Mouse (Mus musculus): ENCODE measurements around the gene Dcaf11. TPM values are rescaled to one million over a fixed set of nuclear protein-coding genes. Genes with fewer than 3 reads are reported as not detected.

The Dcaf11 gene
- polyA plus RNA-seq, 1 experiment from 2014 or later, result 130 TPM

DNA sequence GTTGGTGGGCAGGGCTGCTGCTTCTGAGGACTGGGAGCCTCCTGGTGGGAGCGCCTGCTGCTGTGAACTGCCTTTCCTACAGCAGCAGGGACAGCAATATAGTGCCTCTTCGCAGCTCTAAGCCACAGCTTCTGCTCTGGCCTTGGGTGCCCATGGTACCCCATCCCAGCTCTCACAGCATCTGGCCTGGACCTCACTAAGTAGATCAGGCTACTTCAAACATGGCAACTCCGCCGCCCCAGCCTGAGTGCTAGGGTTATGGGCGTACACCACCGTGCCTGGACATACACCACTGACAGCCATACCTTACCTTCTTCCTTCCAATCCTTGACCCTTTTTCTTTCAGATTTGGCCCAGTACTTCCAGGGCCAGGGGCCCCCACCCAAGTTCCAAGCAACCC lies 48.5 kb downstream of the Dcaf11 start:
- Histone ChIP-seq H3K36me3 (peaks cover 60% of the 10 kb centered on the region), H3K4me1 (replicated peaks) (peaks cover 6% of the 10 kb centered on the region), H3K4me2 (no peak overlapping the region), H3K4me3 (no peak overlapping the region), H3K9ac (no peak overlapping the region), H3K9me3 (no peaks in the 10 kb centered on the region), H3K27ac (no peak overlapping the region), H3K27me3 (no peaks in the 10 kb centered on the region)
- 95% methylated on average over 6 of the region's 6 CpGs for WGBS
- no peak for ATAC-seq (ENCODE audit: low FRiP score)

DNA sequence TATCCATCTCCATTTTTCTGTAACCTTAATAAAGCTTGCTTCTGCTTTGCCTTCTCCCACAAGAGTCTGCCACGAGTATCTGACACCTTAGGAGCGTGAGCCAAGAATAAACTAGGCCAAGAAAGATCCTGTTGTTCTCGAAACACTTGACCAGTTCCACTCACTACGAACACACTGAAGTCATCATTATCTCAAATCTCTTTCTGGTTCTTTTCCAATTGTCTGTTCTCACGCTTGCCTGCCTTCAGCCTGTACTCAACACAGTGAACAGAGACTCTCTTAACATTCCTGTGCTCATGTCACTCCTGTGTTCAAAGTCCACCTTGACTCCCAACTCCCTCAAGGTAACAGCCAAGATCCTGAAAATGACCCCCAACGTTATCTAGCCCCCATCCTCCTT lies 53.5 kb downstream of the Dcaf11 start:
- Histone ChIP-seq H3K4me2 (no peak overlapping the region), H3K4me3 (no peak overlapping the region), H3K36me3 (peaks cover 23% of the 10 kb centered on the region), H3K4me1 (replicated peaks) (no peaks in the 10 kb centered on the region), H3K27me3 (no peaks in the 10 kb centered on the region), H3K9me3 (no peaks in the 10 kb centered on the region), H3K27ac (no peak overlapping the region), H3K9ac (no peak overlapping the region)
- no peak for ATAC-seq (ENCODE audit: low FRiP score)
- WGBS, result 74% methylated on average over 6 of the region's 6 CpGs

DNA sequence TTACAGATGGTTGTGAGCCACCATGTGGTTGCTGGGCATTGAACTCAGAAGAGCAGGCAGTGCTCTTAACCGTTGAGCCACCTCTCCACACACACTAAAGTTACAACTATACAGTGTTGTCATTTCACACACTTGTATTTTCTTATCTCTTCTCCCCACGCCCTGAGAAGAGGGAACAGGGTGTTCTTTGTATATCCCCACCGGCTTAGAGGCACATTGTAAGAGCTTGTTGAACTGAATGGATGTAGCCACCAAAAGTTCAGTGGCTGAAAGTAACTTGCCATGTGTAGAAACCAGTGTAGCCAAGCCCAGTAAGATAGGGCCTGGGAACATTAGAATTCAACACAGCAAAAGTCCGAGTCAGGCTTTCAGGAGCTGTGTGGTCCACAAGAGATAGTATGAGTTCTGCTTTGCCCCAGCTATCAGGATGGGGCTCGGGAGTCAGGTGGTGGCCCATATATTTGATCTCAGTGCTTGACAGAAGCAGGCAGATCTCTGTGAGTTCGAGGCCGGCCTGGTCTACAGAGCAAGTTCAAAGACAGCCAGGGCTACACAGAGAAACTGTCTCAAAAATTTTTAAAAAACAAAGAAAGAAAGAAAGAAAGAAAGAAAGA lies 54.9 kb downstream of the Dcaf11 start:
- 85% methylated on average over 7 of the region's 7 CpGs for WGBS
- peaks cover 4% of the 10 kb centered on the region; the same call in 1 of the 2 replicates for H3K4me1 ChIP-seq (replicated peaks)

DNA sequence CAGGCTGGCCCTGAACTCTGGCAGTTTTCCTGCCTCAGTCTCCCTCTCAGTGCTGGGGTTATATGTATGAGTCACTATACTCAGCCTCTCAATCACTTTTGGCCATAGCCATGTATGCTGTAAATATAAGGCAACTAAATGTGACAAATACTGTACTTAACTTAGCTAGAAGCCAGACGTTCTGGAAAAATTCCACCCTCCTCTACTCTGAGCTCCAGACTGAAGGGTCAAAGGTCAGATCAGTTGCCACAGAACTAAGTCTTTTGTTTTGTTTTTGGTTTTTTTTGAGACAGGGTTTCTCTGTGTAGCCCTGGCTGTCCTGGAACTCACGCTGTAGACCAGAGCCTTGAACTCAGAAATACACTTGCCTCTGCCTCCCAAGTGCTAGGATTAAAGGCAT lies 56.1 kb downstream of the Dcaf11 start:
- H3K36me3 ChIP-seq, result 0 out of 2 replicates have a peak, but pooled peaks cover 2% of the 10 kb centered on the region
- no peak overlapping the region for H3K4me3 ChIP-seq
- peaks cover 4% of the 10 kb centered on the region; the same call in 1 of the 2 replicates for H3K4me1 ChIP-seq (replicated peaks)
- ATAC-seq (ENCODE audit: low FRiP score), result no peak
- WGBS, result 38% methylated on average over 2 of the region's 2 CpGs
- no peak overlapping the region for H3K27ac ChIP-seq
- H3K4me2 ChIP-seq, result no peak overlapping the region
- H3K9ac ChIP-seq, result no peak overlapping the region
- no peaks in the 10 kb centered on the region for H3K9me3 ChIP-seq
- no peaks in the 10 kb centered on the region for H3K27me3 ChIP-seq

More for the DNA sequence above, 54.9 kb downstream of the Dcaf11 start:
- no peak overlapping the region for H3K4me2 ChIP-seq
- peaks cover 10% of the 10 kb centered on the region for H3K36me3 ChIP-seq
- H3K27ac ChIP-seq, result no peak overlapping the region
- H3K4me3 ChIP-seq, result no peak overlapping the region
- H3K27me3 ChIP-seq, result no peaks in the 10 kb centered on the region
- no peaks in the 10 kb centered on the region for H3K9me3 ChIP-seq
- H3K9ac ChIP-seq, result no peak overlapping the region
- ATAC-seq (ENCODE audit: low FRiP score), result no peak

DNA sequence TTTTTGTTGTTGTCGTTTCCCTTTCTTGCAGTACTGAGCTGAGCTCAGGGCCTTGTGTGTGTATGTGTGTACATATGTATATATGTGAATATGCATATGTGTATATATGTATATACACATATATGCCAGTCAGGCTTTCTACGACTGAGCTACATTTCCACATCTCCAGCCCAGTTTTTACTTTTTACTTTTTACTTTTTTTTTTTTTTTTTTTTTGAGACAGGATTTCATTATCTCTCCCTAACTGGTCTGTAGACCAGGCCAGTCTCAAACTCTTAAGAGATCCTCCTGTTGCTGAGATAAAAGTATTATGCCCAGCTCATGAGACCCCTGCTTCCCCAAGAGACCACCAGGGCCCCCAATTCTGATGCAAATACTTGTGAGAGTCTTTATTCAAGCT lies 57.0 kb downstream of the Dcaf11 start:
- Histone ChIP-seq H3K4me2 (no peak overlapping the region), H3K27me3 (no peaks in the 10 kb centered on the region), H3K9ac (no peak overlapping the region), H3K36me3 (no peaks in the 10 kb centered on the region), H3K9me3 (no peaks in the 10 kb centered on the region), H3K4me3 (no peak overlapping the region), H3K4me1 (replicated peaks) (peaks cover 4% of the 10 kb centered on the region; the same call in 1 of the 2 replicates), H3K27ac (no peak overlapping the region)
- no peak for ATAC-seq (ENCODE audit: low FRiP score)
- WGBS, result 87% methylated on average over 2 of the region's 2 CpGs

DNA sequence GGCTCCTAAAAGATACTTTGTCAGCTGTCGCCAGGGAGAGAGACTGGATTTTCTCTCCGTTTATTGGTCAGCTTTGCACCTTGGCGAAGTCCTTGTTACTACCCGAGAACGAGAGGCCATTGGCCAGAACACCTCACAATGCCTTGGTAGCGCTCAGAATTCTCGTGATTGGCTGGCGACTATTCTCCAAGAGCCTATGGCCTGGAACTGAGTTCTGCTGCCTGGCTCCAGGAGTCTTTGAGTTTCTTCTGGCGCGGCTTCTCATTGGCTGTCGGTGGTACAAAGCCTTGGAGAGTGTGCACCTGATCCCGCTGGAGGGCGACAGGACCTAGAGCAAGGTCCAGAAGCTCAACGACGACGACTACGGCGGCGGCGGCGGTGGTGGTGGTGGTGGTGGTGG lies 58.0 kb downstream of the Dcaf11 start, which contains the start of gene Rec8:
TSS of gene Rec8 (plus strand) at position 216 of the 400 bp plus-strand sequence.
- H3K27me3 ChIP-seq, result no peaks in the 10 kb centered on the region
- H3K4me1 ChIP-seq (replicated peaks), result peaks cover 4% of the 10 kb centered on the region; the same call in 1 of the 2 replicates
- peak; percentile 91 for ATAC-seq (ENCODE audit: low FRiP score)
- H3K36me3 ChIP-seq, result peaks cover 1% of the 10 kb centered on the region; the same call in 1 of the 2 replicates
- H3K9ac ChIP-seq, result peak within 1 kb of the TSS; percentile 46
- H3K4me3 ChIP-seq, result peak within 1 kb of the TSS; percentile 33
- no peaks in the 10 kb centered on the region for H3K9me3 ChIP-seq
- 20% methylated on average over 21 of the region's 21 CpGs for WGBS
- H3K4me2 ChIP-seq, result peak within 1 kb of the TSS; percentile 42
- peak within 1 kb of the TSS; percentile 12; the same call in 1 of the 2 replicates for H3K27ac ChIP-seq

DNA sequence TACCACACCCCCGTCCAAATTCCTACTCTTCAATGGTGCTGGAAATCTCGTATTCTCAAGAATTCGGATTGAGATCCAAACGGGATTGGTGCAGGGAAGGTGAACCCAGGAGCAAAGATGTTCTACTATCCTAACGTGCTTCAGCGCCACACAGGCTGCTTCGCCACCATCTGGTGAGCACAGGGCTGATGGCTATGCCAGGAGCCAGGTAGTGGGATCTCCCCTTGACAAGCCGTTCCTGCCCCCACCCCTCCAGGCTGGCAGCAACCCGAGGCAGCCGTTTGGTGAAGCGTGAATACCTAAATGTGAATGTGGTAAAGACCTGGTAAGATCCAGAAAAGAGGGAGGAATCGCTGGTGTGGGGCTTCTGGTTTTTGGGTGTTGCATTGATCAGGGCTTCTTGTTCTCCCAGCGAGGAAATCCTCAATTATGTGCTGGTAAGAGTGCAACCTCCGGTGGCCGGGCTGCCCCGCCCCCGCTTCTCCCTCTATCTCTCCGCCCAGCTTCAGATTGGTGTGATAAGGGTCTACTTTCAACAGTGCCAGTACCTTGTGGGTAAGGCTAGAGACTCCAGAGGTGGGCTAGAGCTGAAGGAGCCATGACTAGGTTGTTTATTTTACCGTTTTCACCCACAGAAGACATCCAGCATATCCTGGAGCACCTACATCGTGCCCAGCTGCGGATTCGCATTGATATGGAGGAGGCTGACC lies 58.8 kb downstream of the Dcaf11 start:
- ATAC-seq (ENCODE audit: low FRiP score), result peak; percentile 51; the same call in 1 of the 2 replicates

More for the DNA sequence above, 58.8 kb downstream of the Dcaf11 start:
- no peaks in the 10 kb centered on the region for H3K27me3 ChIP-seq
- H3K36me3 ChIP-seq, result peaks cover 8% of the 10 kb centered on the region
- H3K27ac ChIP-seq, result peak overlapping the region; percentile 12; the same call in 1 of the 2 replicates
- peak overlapping the region; percentile 46 for H3K9ac ChIP-seq
- peaks cover 4% of the 10 kb centered on the region; the same call in 1 of the 2 replicates for H3K4me1 ChIP-seq (replicated peaks)
- WGBS, result 51% methylated on average over 22 of the region's 22 CpGs
- peak overlapping the region; percentile 33 for H3K4me3 ChIP-seq
- peak overlapping the region; percentile 42 for H3K4me2 ChIP-seq
- H3K9me3 ChIP-seq, result no peaks in the 10 kb centered on the region

Other genes starting within 250 kb of the Dcaf11 start
- gene Dhrs4, start 81.2 kb upstream of the Dcaf11 start, polyA plus RNA-seq (2015; fragmentation: Nextera tagmentation; extraction: Ambion mirVana), result 24.4 and 30.9 TPM in 2 replicates
- gene Carmil3, start 69.4 kb upstream of the Dcaf11 start, polyA plus RNA-seq (2015; fragmentation: Nextera tagmentation; extraction: Ambion mirVana), result 21.6 and 22.1 TPM in 2 replicates
- gene Cpne6, start 49.6 kb upstream of the Dcaf11 start, polyA plus RNA-seq (2015; fragmentation: Nextera tagmentation; extraction: Ambion mirVana), result 2.4 and 2.5 TPM in 2 replicates
- gene Nrl, start 35.0 kb upstream of the Dcaf11 start, polyA plus RNA-seq (2015; fragmentation: Nextera tagmentation; extraction: Ambion mirVana), result 0.05 and 0.10 TPM in 2 replicates
- 20.7 and 21.5 TPM in 2 replicates for gene Pck2, start 19.7 kb upstream of the Dcaf11 start, polyA plus RNA-seq (2015; fragmentation: Nextera tagmentation; extraction: Ambion mirVana)
- 0.71 and 2.0 TPM in 2 replicates for gene A730061H03Rik, start 400 bp downstream of the Dcaf11 start, polyA plus RNA-seq (2015; fragmentation: Nextera tagmentation; extraction: Ambion mirVana)
- 0.40 and 0.54 TPM in 2 replicates for gene Fitm1, start 15.6 kb downstream of the Dcaf11 start, polyA plus RNA-seq (2015; fragmentation: Nextera tagmentation; extraction: Ambion mirVana)
- 188 TPM in 2 replicates for gene Psme1, start 18.1 kb downstream of the Dcaf11 start, polyA plus RNA-seq (2015; fragmentation: Nextera tagmentation; extraction: Ambion mirVana)
- gene Emc9, start 25.3 kb downstream of the Dcaf11 start, polyA plus RNA-seq (2015; fragmentation: Nextera tagmentation; extraction: Ambion mirVana), result 15.7 and 20.4 TPM in 2 replicates
- gene Psme2, start 31.1 kb downstream of the Dcaf11 start, polyA plus RNA-seq (2015; fragmentation: Nextera tagmentation; extraction: Ambion mirVana), result 198 and 215 TPM in 2 replicates
- 18.8 and 20.8 TPM in 2 replicates for gene Rnf31, start 31.7 kb downstream of the Dcaf11 start, polyA plus RNA-seq (2015; fragmentation: Nextera tagmentation; extraction: Ambion mirVana)
- 9.0 and 10.0 TPM in 2 replicates for gene Irf9, start 43.6 kb downstream of the Dcaf11 start, polyA plus RNA-seq (2015; fragmentation: Nextera tagmentation; extraction: Ambion mirVana)
- gene Rec8, start 58.0 kb downstream of the Dcaf11 start, polyA plus RNA-seq (2015; fragmentation: Nextera tagmentation; extraction: Ambion mirVana), result 15.1 and 16.0 TPM in 2 replicates
- gene Ipo4, start 76.0 kb downstream of the Dcaf11 start, polyA plus RNA-seq (2015; fragmentation: Nextera tagmentation; extraction: Ambion mirVana), result 86.1 and 96.7 TPM in 2 replicates
- 2.2 and 2.8 TPM in 2 replicates for gene Gm49378, start 77.9 kb downstream of the Dcaf11 start, polyA plus RNA-seq (2015; fragmentation: Nextera tagmentation; extraction: Ambion mirVana)
- gene Tm9sf1, start 83.8 kb downstream of the Dcaf11 start, polyA plus RNA-seq (2015; fragmentation: Nextera tagmentation; extraction: Ambion mirVana), result 58.5 and 65.8 TPM in 2 replicates
- gene Tssk4, start 90.2 kb downstream of the Dcaf11 start, polyA plus RNA-seq (2015; fragmentation: Nextera tagmentation; extraction: Ambion mirVana), result 0.41 and 0.43 TPM in 2 replicates
- gene Mdp1, start 100.5 kb downstream of the Dcaf11 start, polyA plus RNA-seq (2015; fragmentation: Nextera tagmentation; extraction: Ambion mirVana), result 74.7 and 77.5 TPM in 2 replicates
- 51.1 and 52.9 TPM in 2 replicates for gene Gmpr2, start 111.9 kb downstream of the Dcaf11 start, polyA plus RNA-seq (2015; fragmentation: Nextera tagmentation; extraction: Ambion mirVana)
- 585 and 628 TPM in 2 replicates for gene Nedd8, start 112.1 kb downstream of the Dcaf11 start, polyA plus RNA-seq (2015; fragmentation: Nextera tagmentation; extraction: Ambion mirVana)
- gene Tinf2, start 121.8 kb downstream of the Dcaf11 start, polyA plus RNA-seq (2015; fragmentation: Nextera tagmentation; extraction: Ambion mirVana), result 28.0 and 31.8 TPM in 2 replicates
- gene Tgm1, start 153.9 kb downstream of the Dcaf11 start, polyA plus RNA-seq (2015; fragmentation: Nextera tagmentation; extraction: Ambion mirVana), result 0.19 and 0.47 TPM in 2 replicates
- gene Rabggta, start 162.3 kb downstream of the Dcaf11 start, polyA plus RNA-seq (2015; fragmentation: Nextera tagmentation; extraction: Ambion mirVana), result 56.4 and 57.0 TPM in 2 replicates
- gene Dhrs1, start 185.7 kb downstream of the Dcaf11 start, polyA plus RNA-seq (2015; fragmentation: Nextera tagmentation; extraction: Ambion mirVana), result 77.4 and 79.2 TPM in 2 replicates
- gene Nop9, start 185.7 kb downstream of the Dcaf11 start, polyA plus RNA-seq (2015; fragmentation: Nextera tagmentation; extraction: Ambion mirVana), result 28.7 and 33.5 TPM in 2 replicates
- 0.25 TPM in 2 replicates for gene Cideb, start 198.5 kb downstream of the Dcaf11 start, polyA plus RNA-seq (2015; fragmentation: Nextera tagmentation; extraction: Ambion mirVana)
- gene Ltb4r2, start 201.4 kb downstream of the Dcaf11 start, polyA plus RNA-seq (2015; fragmentation: Nextera tagmentation; extraction: Ambion mirVana), result 0.43 and 0.56 TPM in 2 replicates
- gene Ltb4r1, start 206.0 kb downstream of the Dcaf11 start, polyA plus RNA-seq (2015; fragmentation: Nextera tagmentation; extraction: Ambion mirVana), result 0.32 and 0.74 TPM in 2 replicates
- gene Adcy4, start 224.1 kb downstream of the Dcaf11 start, polyA plus RNA-seq (2015; fragmentation: Nextera tagmentation; extraction: Ambion mirVana), result 5.3 and 6.0 TPM in 2 replicates
- 2.6 and 3.7 TPM in 2 replicates for gene Ripk3, start 228.9 kb downstream of the Dcaf11 start, polyA plus RNA-seq (2015; fragmentation: Nextera tagmentation; extraction: Ambion mirVana)